Mouse (Mus musculus) bone marrow macrophage, adult 2 months (primary cell): Measurements from ENCODE around the gene Rbms3.

Experiments used
- CTCF ChIP-seq: IDR thresholded peaks from 2 replicates; pipeline ENCODE4 v1.5.1; 2012; ENCODE audit warnings: low read depth, mild to moderate bottlenecking, low read length, moderate library complexity
- POLR2A ChIP-seq: IDR thresholded peaks from 2 replicates; pipeline ENCODE4 v1.6.1; 2012; ENCODE audit warnings: mild to moderate bottlenecking, low read depth, low read length, borderline replicate concordance

DNA sequence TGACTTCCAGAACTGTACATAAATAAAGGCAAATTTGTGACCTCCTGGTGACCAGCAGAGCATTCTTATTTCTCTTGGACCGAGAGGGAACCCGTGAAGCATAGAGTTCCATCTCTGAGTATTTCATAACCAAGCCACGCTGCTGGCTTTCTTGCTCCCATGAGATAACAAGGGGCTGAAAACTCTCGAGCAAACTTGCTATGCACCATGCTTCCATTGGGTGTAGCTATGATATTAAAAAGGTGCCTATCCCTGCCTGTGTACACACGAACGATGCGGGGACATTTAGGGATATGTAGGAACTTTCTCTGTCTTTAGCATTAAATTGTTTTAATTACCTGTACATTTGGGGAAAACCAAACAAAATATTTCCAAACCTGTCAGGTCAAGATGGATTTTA lies 827.1 kb downstream of the Rbms3 start:
- no peak for TF ChIP-seq POLR2A
- TF ChIP-seq CTCF, result no peak
